Mouse (Mus musculus) small intestine, adult 2 months (tissue): ENCODE data around the gene Ank.

Experiments
- CTCF ChIP-seq: fragments of 200-500 bp; IDR thresholded peaks from 2 replicates; pipeline ENCODE4 v1.5.1; 2012; ENCODE audit warnings: low read depth, mild to moderate bottlenecking, control low read depth, inconsistent platforms, low read length, moderate library complexity, mixed read lengths; ENCODE audit not compliant: insufficient replicate concordance, insufficient read length; ENCODE audit errors: extremely low read depth
- POLR2A ChIP-seq: fragments of 200-500 bp; IDR thresholded peaks from 2 replicates; pipeline ENCODE4 v1.6.1; 2012; ENCODE audit warnings: low read depth, mild to moderate bottlenecking, control low read depth, inconsistent platforms, low read length, moderate library complexity

GRCm38 (mm10) chr15:27485567-27486278, 19.2 kb downstream of the Ank start:
- TF ChIP-seq CTCF = no peak
- TF ChIP-seq POLR2A = no peak
